Mouse (Mus musculus) embryonic facial prominence, embryonic 12.5 days (tissue): ENCODE results near the gene Ankrd23. TPM values are rescaled to one million over a fixed set of nuclear protein-coding genes. Genes with fewer than 3 reads are reported as not detected.

Experiments used
- microRNA-seq: library from miRNA; unstranded; fragments of <30 nt; microRNA quantifications from one replicate; pipeline ENCODE4, GENCODE M21; 2017
- polyA plus RNA-seq: library from polyadenylated mRNA; unstranded; fragments of >200 nt; fragmentation: Nextera tagmentation; extraction: Ambion mirVana; gene quantifications from 2 replicates; pipeline ENCODE4 v1.2.1, GENCODE M21; 2016

Gene Ankrd23
- polyA plus RNA-seq, 1 experiment from 2014 or later, result 19.2 TPM

Small RNA genes within 50 kb of the gene (microRNA-seq; reads per million reads assigned to microRNA genes)
- not detected for gene Gm47280

Other genes with a start within 250 kb of the Ankrd23 start
- gene Arid5a, start 229.2 kb downstream of the Ankrd23 start, polyA plus RNA-seq, result 5.1 and 5.8 TPM in 2 replicates
- gene Kansl3, start 167.7 kb downstream of the Ankrd23 start, polyA plus RNA-seq, result 54.1 and 58.7 TPM in 2 replicates
- 1.3 and 2.1 TPM in 2 replicates for gene Fer1l5, start 164.6 kb downstream of the Ankrd23 start, polyA plus RNA-seq
- 65.2 and 68.2 TPM in 2 replicates for gene Lman2l, start 91.6 kb downstream of the Ankrd23 start, polyA plus RNA-seq
- 15.3 and 16.1 TPM in 2 replicates for gene Cnnm4, start 65.3 kb downstream of the Ankrd23 start, polyA plus RNA-seq
- gene Cnnm3, start 25.0 kb downstream of the Ankrd23 start, polyA plus RNA-seq, result 4.3 and 5.6 TPM in 2 replicates
- 0.49 TPM in 1 of 2 replicates, not detected in the other for gene Gm42417, start 2.5 kb upstream of the Ankrd23 start, polyA plus RNA-seq
- gene Ankrd39, start 10.6 kb upstream of the Ankrd23 start, polyA plus RNA-seq, result 20.4 and 23.9 TPM in 2 replicates
- 29.3 and 29.4 TPM in 2 replicates for gene Sema4c, start 21.5 kb upstream of the Ankrd23 start, polyA plus RNA-seq
- 0.41 and 1.2 TPM in 2 replicates for gene Fam178b, start 146.3 kb upstream of the Ankrd23 start, polyA plus RNA-seq
- gene Cox5b, start 154.6 kb upstream of the Ankrd23 start, polyA plus RNA-seq, result 471 and 489 TPM in 2 replicates
- 0.25 TPM in 1 of 2 replicates, not detected in the other for gene 4933424G06Rik, start 173.3 kb upstream of the Ankrd23 start, polyA plus RNA-seq
- 110 and 117 TPM in 2 replicates for gene Actr1b, start 177.5 kb upstream of the Ankrd23 start, polyA plus RNA-seq
- gene Zap70, start 224.9 kb upstream of the Ankrd23 start, polyA plus RNA-seq, result 0.51 and 0.65 TPM in 2 replicates